Mouse (Mus musculus) thymus, adult 2 months (tissue): ENCODE data around the gene Tbxas1.

Experiments used
- CTCF ChIP-seq: fragments of 200-500 bp; IDR thresholded peaks from 2 replicates; pipeline ENCODE4 v1.5.1; 2012; ENCODE audit warnings: mild to moderate bottlenecking, control low read depth, low read length, moderate library complexity, borderline replicate concordance; ENCODE audit not compliant: control insufficient read depth, poor library complexity, insufficient read depth; ENCODE audit errors: extremely low read depth
- POLR2A ChIP-seq: fragments of 200-500 bp; IDR thresholded peaks from 2 replicates; pipeline ENCODE4 v1.6.1; 2012; ENCODE audit warnings: mild to moderate bottlenecking, low read length, control low read depth, moderate library complexity; ENCODE audit not compliant: control insufficient read depth, poor library complexity, insufficient read depth; ENCODE audit errors: extremely low read depth

DNA sequence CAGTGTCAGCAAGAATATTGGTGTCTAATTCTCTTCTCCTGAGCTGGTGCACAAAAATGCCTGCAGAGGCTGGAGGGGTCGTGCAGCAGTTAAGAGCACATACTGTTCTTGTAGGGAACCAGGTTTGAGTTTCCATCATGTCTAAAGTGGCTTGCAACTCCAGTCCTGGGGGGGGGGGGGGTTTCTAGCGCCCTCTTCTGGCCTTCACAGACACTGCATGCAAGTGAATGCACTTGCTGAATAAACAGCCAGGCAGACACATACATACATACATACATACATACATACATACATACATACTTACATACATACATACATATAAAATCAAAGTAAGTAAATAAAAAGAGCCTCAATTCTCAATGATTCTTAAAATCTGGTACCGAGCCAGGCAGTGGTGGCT, 183.2 kb downstream of the Tbxas1 start:
- TF ChIP-seq POLR2A: no peak
- TF ChIP-seq CTCF: no peak
